18 mouse cellular contexts compared by ENCODE assay signal in the genomic region with DNA sequence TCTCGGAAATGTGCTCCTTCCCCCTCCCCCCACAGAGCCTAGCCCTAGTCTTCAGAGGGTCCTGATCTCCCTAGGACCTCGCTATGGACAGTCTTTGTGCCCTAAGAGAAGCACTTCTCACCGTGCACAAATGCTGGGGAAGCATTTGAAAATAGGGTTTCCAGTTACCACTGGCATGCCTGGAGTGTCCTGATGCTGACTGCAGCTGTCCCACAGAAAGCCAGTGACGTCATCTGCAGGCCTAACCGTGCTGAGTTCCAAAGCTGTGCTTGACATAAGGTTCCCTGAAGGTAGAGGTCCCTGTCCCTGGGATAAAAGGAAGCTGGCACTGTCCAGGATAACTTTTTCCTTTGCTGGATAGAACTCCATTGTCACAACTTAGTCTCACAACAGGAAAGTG.
A peak's percentile ranks its signal among the peaks of the same experiment; 100 is the strongest.
DNase-seq lines count a peak whose midpoint lies in the region; ATAC-seq lines count a peak whose summit lies in the region.
"Had no signal": no experiment of that assay in that cellular context is flagged by ENCODE, and none has a peak within 500 bp of the region (broad histone marks: within the 10 kb centered on the region; RNA-seq: fewer than 3 reads in every experiment).

No protein-coding gene starts in this region.

- 0 out of 2 replicates have a peak, but pooled peaks have one; percentile 29 for ATAC-seq in kidney, embryonic 15.5 days (replicated peaks; ENCODE audit: low FRiP score)
- ATAC-seq: liver, postnatal 0 days; midbrain, embryonic 15.5 days had no signal

- no peak overlapping the region for H3K4me3 ChIP-seq in kidney, embryonic 15.5 days (replicated peaks)
- H3K4me3 ChIP-seq: forebrain, embryonic 12.5 days; heart, embryonic 12.5 days; hindbrain, embryonic 12.5 days; layer of hippocampus, adult 2 months; megakaryocyte, embryonic 14.5 days; midbrain, embryonic 15.5 days had no signal

- H3K36me3 ChIP-seq in kidney, embryonic 15.5 days, result no peaks in the 10 kb centered on the region
- H3K36me3 ChIP-seq: forebrain, embryonic 12.5 days; heart, embryonic 12.5 days; hindbrain, embryonic 12.5 days; midbrain, embryonic 15.5 days had no signal

- H3K27me3 ChIP-seq in kidney, embryonic 15.5 days, result no peaks in the 10 kb centered on the region
- H3K27me3 ChIP-seq: forebrain, embryonic 12.5 days; heart, embryonic 12.5 days; hindbrain, embryonic 12.5 days; megakaryocyte, embryonic 14.5 days; midbrain, embryonic 15.5 days had no signal

- DNase-seq in kidney, postnatal 10 days, result no peak
- DNase-seq in embryo, embryonic 10.5 days (ENCODE audit: low spot score), result peak; percentile 37
- DNase-seq in gastrocnemius, adult 18-20 months (ENCODE audit: low spot score), result peak; percentile 75
- peak; percentile 50 for DNase-seq in mesoderm, embryonic 11.5 days (ENCODE audit: low read depth, low spot score)
- no peak for DNase-seq in urinary bladder, postnatal 4 days (ENCODE audit: low spot score in 2 of 2)
- no peak for DNase-seq in right cerebral cortex, postnatal 14 days
- DNase-seq: cerebellum, adult 9-10 months; heart, postnatal 14 days; layer of hippocampus, postnatal 36 days; liver, postnatal 0 days; thymus, postnatal 36 days had no signal

- WGBS in kidney, embryonic 15.5 days, result 39% methylated on average over 5 of the region's 5 CpGs

- no peak overlapping the region for H3K4me2 ChIP-seq in kidney, embryonic 15.5 days
- H3K4me2 ChIP-seq: forebrain, embryonic 12.5 days; heart, embryonic 12.5 days; hindbrain, embryonic 12.5 days; midbrain, embryonic 15.5 days had no signal

- H3K4me1 ChIP-seq in kidney, embryonic 15.5 days, result 0 out of 2 replicates have a peak, but pooled peaks cover 11% of the 10 kb centered on the region
- H3K4me1 ChIP-seq: forebrain, embryonic 12.5 days; heart, embryonic 12.5 days; hindbrain, embryonic 12.5 days; megakaryocyte, embryonic 14.5 days; midbrain, embryonic 15.5 days had no signal

- H3K27ac ChIP-seq in kidney, embryonic 15.5 days, result no peak overlapping the region
- H3K27ac ChIP-seq: forebrain, embryonic 12.5 days; hindbrain, embryonic 12.5 days; layer of hippocampus, adult 2 months; midbrain, embryonic 15.5 days had no signal

- no peaks in the 10 kb centered on the region for H3K9me3 ChIP-seq in kidney, embryonic 15.5 days (replicated peaks)
- H3K9me3 ChIP-seq: forebrain, embryonic 12.5 days; heart, embryonic 12.5 days; hindbrain, embryonic 12.5 days; midbrain, embryonic 15.5 days had no signal

- no peak overlapping the region for H3K9ac ChIP-seq in kidney, embryonic 15.5 days
- H3K9ac ChIP-seq: forebrain, embryonic 12.5 days; heart, embryonic 12.5 days; hindbrain, embryonic 12.5 days; liver, postnatal 0 days; midbrain, embryonic 15.5 days had no signal

Comparison
In these comparisons a context has a peak if more than half of its experiments do, and no peak if none do; other contexts are left out.
1. DNase-seq: peak in embryo, embryonic 10.5 days (single experiment), gastrocnemius, adult 18-20 months (single experiment) and mesoderm, embryonic 11.5 days (single experiment); none in kidney, postnatal 10 days (single experiment), urinary bladder, postnatal 4 days (0 of 2) and right cerebral cortex, postnatal 14 days (single experiment).